Mouse (Mus musculus) thymus, adult 2 months (tissue): ENCODE measurements around the gene Atp2b4. TPM values are rescaled to one million over a fixed set of nuclear protein-coding genes. Genes with fewer than 3 reads are reported as not detected.
A peak's percentile ranks its signal among the peaks of the same experiment; 100 is the strongest.

ENCODE experiments used
- DNase-seq: peaks from one replicate; pipeline ENCODE4 v3.0.0; 2021
- H3K27ac ChIP-seq: fragments of 200-500 bp; 2 replicates; pipeline ENCODE4 v1.5.1; 2012; ENCODE audit warnings: low read length, control low read depth; ENCODE audit not compliant: control insufficient read depth, insufficient read depth
- H3K27me3 ChIP-seq: fragments of 200-500 bp; 2 replicates; pipeline ENCODE4 v1.6.1; 2012; ENCODE audit warnings: mild to moderate bottlenecking, low read length, moderate library complexity, mixed read lengths; ENCODE audit not compliant: control insufficient read depth, insufficient read depth
- H3K36me3 ChIP-seq: fragments of 200-500 bp; 2 replicates; pipeline ENCODE4 v1.6.1; 2012; ENCODE audit warnings: mild to moderate bottlenecking, low read length, moderate library complexity; ENCODE audit not compliant: control insufficient read depth, insufficient read depth
- H3K4me1 ChIP-seq: fragments of 200-500 bp; replicated peaks from 2 replicates; pipeline ENCODE4 v1.6.1; 2012; ENCODE audit warnings: low read length; ENCODE audit not compliant: control insufficient read depth, insufficient read depth
- H3K4me3 ChIP-seq: fragments of 200-500 bp; 2 replicates; pipeline ENCODE4 v1.5.1; 2012; ENCODE audit warnings: mild to moderate bottlenecking, low read length, control low read depth, moderate library complexity; ENCODE audit not compliant: control insufficient read depth, insufficient read depth
- CTCF ChIP-seq: fragments of 200-500 bp; IDR thresholded peaks from 2 replicates; pipeline ENCODE4 v1.5.1; 2012; ENCODE audit warnings: mild to moderate bottlenecking, control low read depth, low read length, moderate library complexity, borderline replicate concordance; ENCODE audit not compliant: control insufficient read depth, poor library complexity, insufficient read depth; ENCODE audit errors: extremely low read depth
- POLR2A ChIP-seq: fragments of 200-500 bp; IDR thresholded peaks from 2 replicates; pipeline ENCODE4 v1.6.1; 2012; ENCODE audit warnings: mild to moderate bottlenecking, low read length, control low read depth, moderate library complexity; ENCODE audit not compliant: control insufficient read depth, poor library complexity, insufficient read depth; ENCODE audit errors: extremely low read depth
- WGBS: fragments of 180-500 bp; shearing (Covaris S2); methylation state at CpG from one replicate; pipeline ENCODE4 v1.1.7; 2018; 5-methylcytosine and 5-hydroxymethylcytosine counted together
- polyA plus RNA-seq: library from polyadenylated mRNA; depleted of rRNA; stranded (reverse); fragments of >200 nt; gene quantifications from 2 replicates; pipeline ENCODE4 v1.2.3, GENCODE M21; 2012; rRNA removed

Atp2b4 gene
- polyA plus RNA-seq, result 4.0 and 4.1 TPM in 2 replicates

DNA sequence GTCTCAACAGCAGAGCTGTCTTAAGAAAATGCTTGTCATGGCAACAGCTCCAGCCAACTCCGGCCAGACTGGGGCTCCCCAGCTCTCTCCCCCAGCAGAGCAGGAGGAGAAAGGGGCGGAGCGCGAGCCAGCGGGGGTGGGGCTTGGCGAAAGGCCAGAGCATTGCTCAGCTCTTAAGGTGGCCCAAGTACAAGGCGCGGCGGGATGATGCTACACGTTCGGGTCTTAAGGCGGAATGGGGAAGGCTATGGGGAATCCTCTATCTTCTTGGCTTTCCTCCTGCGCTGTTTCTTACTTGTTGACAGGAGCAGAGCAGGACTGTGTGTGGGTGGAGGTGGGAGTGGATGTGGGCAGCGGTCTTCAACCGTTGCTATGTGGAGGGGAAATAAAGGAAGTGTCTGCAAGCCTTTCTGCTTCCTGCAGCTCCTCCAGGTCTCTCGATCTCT lies at the start of gene Atp2b4:
Gene Atp2b4, minus strand, starts transcription at position 94 of the 446 bp plus-strand sequence.
- no peaks in the 10 kb centered on the region for H3K36me3 ChIP-seq
- TF ChIP-seq CTCF, result no peak
- no peak for TF ChIP-seq POLR2A

DNA sequence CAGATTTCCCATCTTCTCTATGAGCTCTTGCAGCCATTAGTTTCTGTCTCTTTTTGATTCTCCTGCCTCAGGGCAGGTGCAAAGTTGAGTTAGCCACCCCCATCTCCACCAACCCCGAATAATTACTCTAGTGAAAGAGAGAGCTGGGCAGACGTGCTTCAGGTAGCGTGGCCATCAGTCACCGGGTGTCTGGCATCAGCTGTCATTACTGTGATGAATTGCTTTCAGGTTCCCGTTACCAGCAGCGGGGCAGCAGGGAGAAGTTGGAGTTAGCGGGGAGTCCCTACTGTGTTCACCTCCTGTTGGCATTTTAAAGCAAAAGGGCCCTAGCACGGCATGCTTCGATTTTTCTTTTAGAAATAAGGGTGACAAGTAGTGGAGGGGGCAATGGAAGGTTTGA lies 43.9 kb upstream of the Atp2b4 start:
- peaks cover 11% of the 10 kb centered on the region for H3K4me1 ChIP-seq
- no peaks in the 10 kb centered on the region for H3K27me3 ChIP-seq
- TF ChIP-seq CTCF (no peak), POLR2A (no peak)
- H3K36me3 ChIP-seq, result no peaks in the 10 kb centered on the region
- H3K27ac ChIP-seq, result no peak overlapping the region
- DNase-seq, result no peak
- 41% methylated on average over 9 of the region's 9 CpGs for WGBS
- H3K4me3 ChIP-seq, result no peak overlapping the region

More for the DNA sequence above, at the start of gene Atp2b4:
- 1% methylated on average over 16 of the region's 16 CpGs for WGBS
- no peak within 1 kb of the TSS for H3K27ac ChIP-seq
- peak; percentile 90 for DNase-seq
- peak within 1 kb of the TSS; percentile 55 for H3K4me3 ChIP-seq
- H3K4me1 ChIP-seq, result peaks cover 22% of the 10 kb centered on the region
- no peaks in the 10 kb centered on the region; the same call in 1 of the 2 replicates for H3K27me3 ChIP-seq

DNA sequence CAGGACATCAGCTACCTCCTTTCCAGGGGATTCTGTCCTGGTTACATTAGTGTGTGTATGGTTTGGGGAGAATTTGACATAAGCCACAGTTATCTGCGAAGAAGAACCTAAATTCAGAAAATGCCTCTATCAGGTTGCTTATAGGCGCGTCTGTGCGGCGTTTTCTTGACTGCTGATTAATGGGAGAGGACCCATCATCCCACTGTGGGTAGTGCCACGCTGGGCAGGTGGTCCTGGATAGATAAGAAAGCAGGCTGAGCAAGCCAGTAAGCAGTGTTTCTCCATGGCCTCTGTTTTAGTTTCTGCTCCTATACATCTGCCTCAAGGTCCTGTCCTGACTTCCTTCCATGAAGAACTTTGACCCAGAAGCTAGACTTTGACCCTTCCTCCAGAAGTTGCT lies 43.1 kb upstream of the Atp2b4 start:
- no peak overlapping the region for H3K4me3 ChIP-seq
- H3K4me1 ChIP-seq, result peaks cover 11% of the 10 kb centered on the region
- H3K36me3 ChIP-seq, result no peaks in the 10 kb centered on the region
- TF ChIP-seq CTCF (no peak), POLR2A (no peak)
- WGBS, result 98% methylated on average over 6 of the region's 6 CpGs
- no peaks in the 10 kb centered on the region for H3K27me3 ChIP-seq
- DNase-seq, result no peak
- H3K27ac ChIP-seq, result no peak overlapping the region

DNA sequence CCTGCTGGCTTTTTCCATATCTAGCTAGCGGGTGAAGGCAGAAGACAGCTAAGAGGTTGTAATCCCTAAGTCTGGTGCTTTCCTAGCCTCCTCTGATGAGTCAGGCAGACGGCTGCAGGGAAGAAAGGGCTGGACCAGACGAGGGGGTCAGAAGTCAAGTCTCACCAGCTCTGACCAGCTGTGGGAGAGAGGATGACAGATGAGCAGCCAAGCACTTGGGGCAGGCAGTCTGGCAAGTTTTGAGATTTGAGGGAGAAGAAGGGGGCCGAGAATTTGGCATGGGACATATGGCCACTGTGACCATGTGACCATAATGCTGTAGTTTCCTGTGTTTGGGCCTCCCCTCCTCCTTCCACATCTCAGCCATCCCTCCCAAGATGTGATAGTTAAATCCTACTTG lies 42.5 kb upstream of the Atp2b4 start:
- 91% methylated on average over 4 of the region's 4 CpGs for WGBS
- Histone ChIP-seq H3K36me3 (no peaks in the 10 kb centered on the region), H3K4me1 (peaks cover 11% of the 10 kb centered on the region), H3K27me3 (no peaks in the 10 kb centered on the region), H3K27ac (no peak overlapping the region), H3K4me3 (no peak overlapping the region)
- no peak for DNase-seq
- TF ChIP-seq POLR2A, result no peak
- TF ChIP-seq CTCF, result no peak

DNA sequence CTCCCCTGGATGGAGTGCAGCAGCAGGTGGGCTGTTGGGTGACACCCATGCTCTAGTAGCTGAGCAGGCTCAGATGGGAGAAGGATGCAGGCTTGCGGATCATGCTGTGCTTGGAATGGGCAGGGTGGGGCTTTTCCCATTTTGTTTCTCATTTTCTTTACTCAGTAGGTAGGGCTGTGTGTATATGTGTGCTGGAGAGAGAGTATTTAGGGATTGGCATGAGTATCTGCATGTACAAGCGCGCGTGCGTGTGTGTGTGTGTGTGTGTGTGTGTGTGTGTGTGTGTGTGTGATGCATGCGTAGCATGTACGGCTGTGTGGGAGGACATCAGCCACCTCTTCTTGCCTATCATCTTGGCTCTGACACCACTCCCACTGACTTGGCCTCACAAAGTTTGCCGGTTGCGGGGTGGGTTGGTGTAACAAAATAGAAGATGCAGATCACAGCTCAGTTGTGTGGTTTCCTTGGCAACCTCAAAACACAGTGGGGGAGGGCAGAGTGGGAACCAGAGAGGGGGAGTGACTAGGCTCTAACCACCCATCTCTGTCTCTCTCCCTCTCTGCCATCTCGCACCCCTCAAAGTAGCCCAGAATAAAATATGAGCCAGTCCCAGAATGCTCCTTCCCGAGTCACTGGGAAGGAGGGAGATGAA lies 41.4 kb upstream of the Atp2b4 start:
- no peak for DNase-seq
- H3K27ac ChIP-seq, result no peak overlapping the region
- H3K4me1 ChIP-seq, result peaks cover 11% of the 10 kb centered on the region
- no peaks in the 10 kb centered on the region for H3K27me3 ChIP-seq
- TF ChIP-seq POLR2A, result no peak
- TF ChIP-seq CTCF, result no peak
- WGBS, result 56% methylated on average over 11 of the region's 11 CpGs
- H3K4me3 ChIP-seq, result no peak overlapping the region
- H3K36me3 ChIP-seq, result no peaks in the 10 kb centered on the region

DNA sequence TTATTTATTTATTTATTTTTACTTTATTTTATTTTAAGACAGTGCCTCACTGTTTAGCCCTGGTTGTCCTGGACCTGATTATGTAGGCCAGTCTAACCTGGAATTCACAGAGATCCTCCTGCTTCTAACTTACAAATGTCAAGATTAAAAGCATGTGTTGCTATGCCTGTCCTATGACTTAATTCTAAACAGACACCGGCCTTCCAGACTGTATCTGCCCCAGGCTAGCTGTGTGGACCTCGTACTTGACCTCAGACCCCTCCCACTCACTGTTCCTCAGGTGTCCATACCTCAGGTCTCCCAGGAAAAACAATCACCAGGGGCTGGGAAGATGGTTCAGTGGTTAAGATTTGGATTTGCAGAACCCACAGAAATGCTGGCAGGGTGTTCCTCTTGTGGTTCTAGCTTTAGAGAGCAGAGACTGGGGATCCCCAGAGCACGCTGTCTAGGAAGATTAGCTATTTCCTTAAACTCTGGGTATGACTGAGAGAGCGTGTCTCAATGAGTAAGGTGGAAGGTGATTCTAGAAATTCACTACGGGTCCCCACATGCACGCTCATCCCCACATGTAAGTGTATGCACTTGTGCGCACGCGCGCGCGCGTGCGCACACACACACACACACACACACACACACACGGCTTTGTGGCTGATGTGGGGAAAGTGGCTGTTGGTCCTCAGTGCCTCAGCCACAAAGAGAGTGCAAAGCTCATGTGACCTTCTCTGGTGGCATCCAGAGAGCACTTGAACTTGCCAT lies 40.5 kb upstream of the Atp2b4 start:
- no peaks in the 10 kb centered on the region for H3K27me3 ChIP-seq
- H3K4me3 ChIP-seq, result no peak overlapping the region
- no peak for DNase-seq
- H3K27ac ChIP-seq, result no peak overlapping the region
- TF ChIP-seq CTCF, result no peak
- TF ChIP-seq POLR2A, result no peak
- peaks cover 11% of the 10 kb centered on the region for H3K4me1 ChIP-seq
- 27% methylated on average over 15 of the region's 15 CpGs for WGBS
- H3K36me3 ChIP-seq, result no peaks in the 10 kb centered on the region
